Mouse (Mus musculus) embryonic fibroblast, embryonic 13.5 days (primary cell): ENCODE measurements around the gene Sec22b. TPM values are rescaled to one million over a fixed set of nuclear protein-coding genes. Genes with fewer than 3 reads are reported as not detected.

Experiments used
- H3K27ac ChIP-seq: 2 replicates; pipeline ENCODE4 v1.5.1; 2012; ENCODE audit warnings: low read length, control low read depth, inconsistent platforms; ENCODE audit not compliant: insufficient read depth
- H3K4me1 ChIP-seq: 2 replicates; pipeline ENCODE4 v1.6.1; 2011; ENCODE audit warnings: low read length; ENCODE audit not compliant: control insufficient read depth, insufficient read depth
- H3K4me3 ChIP-seq: 2 replicates; pipeline ENCODE4 v1.5.1; 2011; ENCODE audit warnings: mild to moderate bottlenecking, control low read depth, low read length; ENCODE audit not compliant: insufficient read depth
- CTCF ChIP-seq: IDR thresholded peaks from 2 replicates; pipeline ENCODE4 v1.5.1; 2011; ENCODE audit warnings: mild to moderate bottlenecking, control low read depth, low read length, moderate library complexity, borderline replicate concordance; ENCODE audit not compliant: insufficient read depth
- POLR2A ChIP-seq: IDR thresholded peaks from 2 replicates; pipeline ENCODE4 v1.6.1; 2011; ENCODE audit warnings: low read depth, mild to moderate bottlenecking, control low read depth, low read length, moderate library complexity
- polyA plus RNA-seq: library from polyadenylated mRNA; stranded (reverse); fragments of >200 nt; gene quantifications from 2 replicates; pipeline ENCODE4 v1.2.4, GENCODE M21; 2011; ENCODE audit warnings: low read depth; ENCODE audit not compliant: missing spikeins, insufficient read length

Gene Sec22b
- polyA plus RNA-seq, 1 experiment: 140 TPM

DNA sequence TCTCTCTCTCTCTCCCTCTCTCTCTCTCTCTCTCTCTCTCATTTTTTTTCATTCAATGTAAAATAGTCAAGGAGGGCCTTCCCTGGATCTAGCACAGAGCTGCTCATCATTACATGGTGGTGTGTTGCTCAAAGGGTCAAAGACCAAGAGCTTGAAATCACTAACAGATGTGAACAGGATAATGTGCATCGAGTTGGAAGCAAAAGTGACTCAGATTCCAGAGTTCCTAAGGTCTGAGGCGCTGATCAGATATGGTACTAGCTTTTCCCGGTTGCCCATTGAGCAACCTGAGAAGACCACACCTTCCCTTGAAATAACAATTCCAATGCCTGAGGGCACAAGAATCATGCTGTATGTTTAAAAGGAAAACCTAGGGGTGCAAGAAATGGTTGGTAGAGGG lies 2.6 kb upstream of the Sec22b start:
- H3K4me3 ChIP-seq: no peak overlapping the region
- no peak for TF ChIP-seq CTCF
- no peak for TF ChIP-seq POLR2A
- peaks cover 8% of the 10 kb centered on the region for H3K4me1 ChIP-seq
- peak overlapping the region; percentile 55 for H3K27ac ChIP-seq

DNA sequence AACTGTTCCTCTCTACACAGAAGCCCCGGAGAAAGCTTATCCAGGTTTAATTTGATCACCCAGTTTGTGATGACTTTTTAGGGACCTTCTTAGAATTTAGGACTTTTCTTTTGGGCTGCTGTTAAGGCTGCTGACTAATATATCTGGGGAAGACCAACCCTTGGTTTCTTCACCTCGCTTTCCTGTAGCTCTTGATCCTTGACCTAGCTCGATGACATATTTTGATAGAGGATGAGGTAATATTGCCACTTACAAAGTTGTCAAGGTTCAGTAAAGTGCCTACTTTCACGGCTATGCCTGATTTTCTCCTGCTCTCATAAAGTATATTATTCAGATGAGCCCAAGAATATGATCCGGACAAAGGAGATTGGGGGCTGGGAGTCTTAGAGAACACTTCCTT lies 596 bp downstream of the Sec22b start:
- H3K27ac ChIP-seq: no peak overlapping the region

DNA sequence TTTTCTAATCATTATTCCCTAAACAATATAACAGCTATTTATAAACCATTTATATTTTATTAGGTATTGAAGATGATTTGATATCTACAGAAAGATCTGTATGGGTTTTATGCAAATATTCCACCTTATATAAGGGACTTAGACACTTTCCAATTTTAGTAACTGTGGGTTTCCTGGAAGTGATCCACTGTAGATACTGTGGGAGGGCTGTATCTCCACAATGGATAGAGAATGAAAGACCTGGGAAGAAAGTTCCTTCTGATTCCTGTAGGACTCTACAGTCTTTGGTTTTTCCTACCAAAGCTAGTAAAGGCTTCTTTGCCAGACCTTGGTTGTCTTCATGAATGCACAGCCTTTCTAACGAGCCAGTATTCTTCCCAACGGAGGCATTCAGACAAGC lies 8.7 kb downstream of the Sec22b start:
- Histone ChIP-seq H3K4me1 (no peaks in the 10 kb centered on the region), H3K27ac (no peak overlapping the region), H3K4me3 (no peak overlapping the region)
- TF ChIP-seq POLR2A: no peak

More for the DNA sequence above, 596 bp downstream of the Sec22b start:
- peak overlapping the region; percentile 92 for H3K4me3 ChIP-seq
- TF ChIP-seq CTCF: no peak
- TF ChIP-seq POLR2A: no peak
- peaks cover 8% of the 10 kb centered on the region for H3K4me1 ChIP-seq

DNA sequence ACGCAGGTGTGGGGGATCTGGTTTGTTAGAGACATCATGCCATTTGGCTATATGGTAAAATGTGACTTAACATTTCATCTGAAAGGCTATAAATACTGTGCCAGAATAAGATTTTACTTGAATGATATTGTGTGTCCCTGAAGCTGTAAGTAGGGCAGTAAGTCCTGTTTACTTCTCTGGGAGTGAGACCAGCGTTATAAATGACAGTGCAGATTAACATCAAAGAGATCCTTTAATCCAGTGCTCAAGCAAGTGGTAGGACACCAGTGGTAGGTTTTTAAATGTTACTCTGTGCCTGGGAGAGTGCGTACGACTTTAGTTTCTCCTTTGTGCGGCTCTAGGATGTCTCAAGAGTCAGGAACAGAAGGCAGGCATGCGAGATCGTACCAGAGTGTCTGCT lies 10.1 kb downstream of the Sec22b start:
- H3K27ac ChIP-seq: no peak overlapping the region
- H3K4me3 ChIP-seq: no peak overlapping the region
- TF ChIP-seq POLR2A (no peak), CTCF (no peak)
- no peaks in the 10 kb centered on the region for H3K4me1 ChIP-seq

DNA sequence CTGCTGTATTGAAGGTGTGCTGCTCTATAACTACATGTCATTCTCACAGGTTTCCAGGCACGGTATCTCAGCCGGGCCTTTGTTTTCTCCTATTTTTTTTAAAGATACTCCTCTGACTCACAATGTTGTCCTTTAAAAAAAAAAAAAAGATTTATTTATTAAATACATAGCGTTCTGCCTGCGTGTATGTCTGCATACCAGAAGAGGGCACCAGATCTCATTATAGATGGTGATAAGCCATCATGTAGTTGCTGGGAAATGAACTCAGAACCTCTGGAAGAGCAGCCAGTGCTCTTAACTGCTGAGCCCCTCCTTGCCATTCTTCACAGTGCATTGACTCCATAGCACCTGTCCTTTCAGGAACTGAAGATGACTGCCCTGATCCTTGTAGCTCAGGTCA lies 14.1 kb downstream of the Sec22b start:
- no peak for TF ChIP-seq POLR2A
- no peak for TF ChIP-seq CTCF
- Histone ChIP-seq H3K27ac (no peak overlapping the region), H3K4me1 (no peaks in the 10 kb centered on the region), H3K4me3 (no peak overlapping the region)

DNA sequence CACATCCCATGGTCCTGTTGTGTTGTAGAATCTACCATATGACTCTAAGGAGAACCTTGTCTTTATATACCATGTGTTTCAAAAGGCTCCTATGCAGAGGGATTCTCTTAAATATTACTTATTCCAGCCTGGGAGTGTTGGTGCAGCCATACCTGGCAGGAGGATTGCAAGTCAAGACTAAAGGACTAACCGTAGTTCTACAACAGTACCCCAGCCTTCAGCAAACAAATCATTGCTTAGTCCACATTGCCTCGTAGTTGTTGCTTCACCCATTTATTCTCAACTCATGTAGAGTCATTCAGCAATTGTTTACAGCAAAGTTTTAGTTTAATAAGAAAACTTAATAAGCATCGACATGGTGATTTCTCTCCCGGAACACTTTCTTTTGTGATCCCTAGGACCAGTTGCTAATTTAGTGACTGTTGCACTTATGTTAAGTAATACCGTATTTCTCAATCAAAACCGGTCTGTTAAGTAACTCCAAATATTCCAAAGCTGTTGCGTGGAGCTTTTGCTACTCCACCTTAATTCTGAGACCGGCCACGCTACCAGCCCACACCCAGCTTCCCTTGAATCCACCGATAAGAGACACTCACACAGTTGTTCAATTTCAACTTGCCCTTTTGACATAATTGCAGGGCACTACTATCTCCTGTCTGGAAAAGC lies 18.0 kb downstream of the Sec22b start:
- Histone ChIP-seq H3K4me3 (no peak overlapping the region), H3K27ac (no peak overlapping the region), H3K4me1 (no peaks in the 10 kb centered on the region)
- no peak for TF ChIP-seq CTCF

DNA sequence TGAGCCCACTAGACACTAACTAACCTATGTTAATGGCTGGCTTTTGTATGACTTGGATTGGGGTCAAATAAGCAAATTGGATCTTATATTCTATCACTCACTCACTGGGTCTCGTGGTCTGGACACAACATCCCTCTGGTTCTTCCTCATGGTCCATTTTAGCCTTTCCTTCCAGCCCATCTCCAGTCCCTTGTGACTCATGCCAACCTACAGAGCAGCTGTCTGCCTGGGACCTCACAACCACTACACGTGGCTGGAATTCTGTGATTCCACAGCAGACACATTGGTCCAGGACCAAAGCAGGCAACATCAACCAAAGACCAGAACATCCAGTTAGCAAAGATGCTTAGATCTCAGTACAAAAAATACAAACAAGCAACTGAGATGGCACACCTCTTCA lies 24.3 kb downstream of the Sec22b start:
- Histone ChIP-seq H3K4me1 (no peaks in the 10 kb centered on the region; the same call in 1 of the 2 replicates), H3K27ac (no peak overlapping the region), H3K4me3 (no peak overlapping the region)
- TF ChIP-seq POLR2A: no peak
- TF ChIP-seq CTCF: no peak

DNA sequence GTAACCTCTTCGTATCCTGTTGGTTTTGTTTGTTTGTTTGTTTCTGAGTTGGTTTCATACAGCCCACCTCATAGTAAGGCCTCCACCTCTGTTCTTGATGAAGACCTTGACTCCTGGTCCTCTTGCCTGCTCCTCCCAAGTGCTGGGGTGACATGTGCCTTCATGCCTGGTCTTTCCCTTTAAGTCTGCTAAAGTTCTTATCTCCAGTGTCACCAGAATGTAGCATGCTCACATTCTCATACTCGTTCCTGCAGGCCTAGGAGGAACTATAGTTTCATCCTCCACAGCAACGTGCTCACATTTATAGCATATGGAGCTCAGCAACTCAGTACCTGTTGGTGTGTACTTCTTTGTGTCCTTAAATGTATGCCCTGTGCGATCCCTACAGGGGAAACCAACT lies 26.3 kb downstream of the Sec22b start:
- H3K27ac ChIP-seq: no peak overlapping the region

DNA sequence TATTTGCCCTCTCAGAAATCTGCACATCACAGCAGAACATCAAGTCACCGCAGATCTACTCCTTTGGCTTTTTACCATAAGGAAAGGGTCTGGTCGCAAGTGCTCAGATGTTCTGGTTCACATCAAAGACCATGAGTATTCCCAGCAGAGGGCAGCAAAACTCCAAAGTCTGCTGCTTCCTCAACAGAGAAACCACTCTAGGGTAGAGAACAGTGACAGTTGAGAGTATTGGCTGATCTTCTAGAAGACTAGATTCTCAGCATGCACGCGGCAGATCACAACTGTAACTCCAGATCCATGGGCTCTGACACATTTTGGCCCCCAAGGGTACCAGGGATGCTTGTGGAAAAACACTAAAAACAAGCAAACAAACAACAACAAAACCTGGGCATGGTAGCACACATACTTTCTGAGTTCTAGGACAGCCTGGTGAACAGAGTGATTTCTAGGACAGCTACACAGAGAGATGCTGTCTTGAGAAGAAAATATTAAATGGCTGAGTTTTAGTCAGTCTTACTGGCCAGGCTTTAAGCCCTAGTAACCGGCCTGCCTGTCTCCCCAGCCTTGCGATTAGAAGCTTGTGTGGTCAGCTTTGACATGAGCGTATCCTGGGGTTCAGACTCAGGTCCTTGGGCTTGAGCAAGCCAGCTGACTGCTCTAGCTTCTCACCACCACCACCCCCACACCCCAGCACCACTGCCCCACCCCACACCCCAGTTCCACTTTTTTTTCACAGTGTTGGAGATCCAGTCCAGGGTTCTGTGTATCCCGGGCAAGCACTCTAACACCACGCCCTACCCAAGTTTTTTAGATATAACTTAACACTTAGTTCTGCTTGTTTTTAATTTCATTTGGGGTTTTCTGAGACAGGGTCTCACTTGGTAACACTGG lies 28.2 kb downstream of the Sec22b start:
- Histone ChIP-seq H3K4me1 (peaks cover 16% of the 10 kb centered on the region), H3K27ac (no peak overlapping the region), H3K4me3 (no peak overlapping the region)
- TF ChIP-seq CTCF (no peak), POLR2A (no peak)

More for the DNA sequence above, 26.3 kb downstream of the Sec22b start:
- TF ChIP-seq CTCF (no peak), POLR2A (no peak)
- Histone ChIP-seq H3K4me3 (no peak overlapping the region), H3K4me1 (peaks cover 8% of the 10 kb centered on the region)

DNA sequence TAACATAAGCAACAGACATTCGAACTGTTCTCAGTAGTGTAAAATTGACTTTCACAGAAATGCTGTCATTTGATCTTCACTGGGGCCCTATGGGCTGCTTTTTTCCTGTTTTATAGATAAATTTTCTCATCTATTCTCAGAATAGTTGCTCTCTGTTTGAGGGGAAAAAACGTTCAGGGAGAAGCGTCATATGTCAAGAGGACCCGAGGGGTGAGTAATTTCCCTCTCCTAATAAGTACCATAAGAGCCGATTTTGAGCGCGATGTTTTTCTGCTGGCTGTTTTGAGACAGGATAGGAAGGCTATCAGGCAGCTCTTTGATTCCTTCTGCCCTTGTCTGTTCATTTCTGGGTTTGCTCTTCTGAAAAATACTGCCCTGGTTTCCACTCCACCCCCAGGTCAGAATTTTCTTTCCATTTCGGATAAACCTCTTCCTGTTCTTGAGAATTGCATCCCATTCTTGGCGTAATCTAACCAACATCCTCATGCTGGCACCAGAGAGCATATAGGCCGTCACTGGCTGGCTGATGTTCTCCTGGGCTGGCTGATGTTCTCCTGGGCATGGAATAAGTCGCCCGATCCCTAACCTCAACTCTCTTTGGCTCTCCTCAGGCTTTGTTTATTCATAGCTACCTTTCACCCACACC lies 29.3 kb downstream of the Sec22b start:
- H3K27ac ChIP-seq: no peak overlapping the region
- no peak overlapping the region for H3K4me3 ChIP-seq
- peaks cover 18% of the 10 kb centered on the region for H3K4me1 ChIP-seq
- peak; percentile 30; the same call in 1 of the 2 replicates for TF ChIP-seq CTCF
- TF ChIP-seq POLR2A: no peak

DNA sequence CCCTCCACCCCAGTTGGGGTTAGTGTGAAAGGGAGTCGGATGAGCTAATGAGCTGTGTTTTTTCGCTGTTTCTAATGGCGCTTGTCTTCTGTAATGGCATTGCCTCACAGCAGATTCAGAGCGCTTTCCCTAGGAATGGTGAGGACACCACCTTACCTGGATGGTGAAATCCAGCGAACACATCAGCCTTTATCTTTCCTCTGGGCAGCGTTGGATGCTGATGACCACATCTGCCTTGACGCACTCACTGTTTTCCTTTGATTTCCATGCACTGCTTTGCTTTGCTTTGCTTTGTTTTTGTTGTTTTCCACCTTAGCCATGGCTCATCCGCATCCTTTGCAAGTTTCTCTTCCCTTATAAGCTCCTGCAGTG lies 29.8 kb downstream of the Sec22b start:
- Histone ChIP-seq H3K4me1 (peaks cover 18% of the 10 kb centered on the region), H3K4me3 (no peak overlapping the region), H3K27ac (no peak overlapping the region)
- TF ChIP-seq CTCF: no peak
- no peak for TF ChIP-seq POLR2A
